Mouse (Mus musculus) spleen, postnatal 10 days (tissue): ENCODE measurements around the gene Ptprr.

Experiments used
- DNase-seq, 2 experiments: peaks; one replicate each; pipeline ENCODE4 v3.0.0; 2021 to 2022; ENCODE audit warnings: low spot score in 2 of 2

Ptprr gene

GRCm38 (mm10) chr10:116017845-116018479 lies at the start of gene Ptprr:
Ptprr (plus strand) TSS chr10:116018213.
- DNase-seq, result no peak

- no peak for DNase-seq
Measured at GRCm38 (mm10) chr10:115976345-115976744, 41.7 kb upstream of the Ptprr start.

GRCm38 (mm10) chr10:115978992-115979391 lies 39.0 kb upstream of the Ptprr start:
- no peak for DNase-seq

- DNase-seq, result no peak
Measured at GRCm38 (mm10) chr10:115980018-115980417, 38.0 kb upstream of the Ptprr start.

GRCm38 (mm10) chr10:115984308-115984707 lies 33.7 kb upstream of the Ptprr start:
- no peak for DNase-seq

GRCm38 (mm10) chr10:116001838-116002237 lies 16.2 kb upstream of the Ptprr start:
- DNase-seq, result no peak

GRCm38 (mm10) chr10:116006675-116007074 lies 11.3 kb upstream of the Ptprr start:
- no peak for DNase-seq

GRCm38 (mm10) chr10:116018480-116018891 lies 473 bp downstream of the Ptprr start:
- no peak for DNase-seq

GRCm38 (mm10) chr10:116019086-116019860 lies 1.3 kb downstream of the Ptprr start:
- DNase-seq, result no peak

- DNase-seq, result no peak
Measured at GRCm38 (mm10) chr10:116021081-116021480, 3.1 kb downstream of the Ptprr start.

GRCm38 (mm10) chr10:116038150-116038549 lies 20.1 kb downstream of the Ptprr start:
- DNase-seq, result no peak

GRCm38 (mm10) chr10:116075954-116076353 lies 57.9 kb downstream of the Ptprr start:
- DNase-seq, result no peak

GRCm38 (mm10) chr10:116078636-116079035 lies 60.6 kb downstream of the Ptprr start:
- no peak for DNase-seq

- DNase-seq, result no peak
Measured at GRCm38 (mm10) chr10:116079396-116079795, 61.4 kb downstream of the Ptprr start.

GRCm38 (mm10) chr10:116080841-116081240 lies 62.8 kb downstream of the Ptprr start:
- DNase-seq, result no peak

GRCm38 (mm10) chr10:116083965-116084364 lies 66.0 kb downstream of the Ptprr start:
- no peak for DNase-seq

- no peak for DNase-seq
Measured at GRCm38 (mm10) chr10:116096466-116096865, 78.5 kb downstream of the Ptprr start.

GRCm38 (mm10) chr10:116098470-116098869 lies 80.5 kb downstream of the Ptprr start:
- no peak for DNase-seq

- no peak for DNase-seq
Measured at GRCm38 (mm10) chr10:116108176-116108575, 90.2 kb downstream of the Ptprr start.

GRCm38 (mm10) chr10:116108730-116109129 lies 90.7 kb downstream of the Ptprr start:
- no peak for DNase-seq

GRCm38 (mm10) chr10:116112868-116113267 lies 94.9 kb downstream of the Ptprr start:
- no peak for DNase-seq

- peak in 1 of 2 experiments; percentile 14 for DNase-seq
Measured at GRCm38 (mm10) chr10:116113867-116114474, 96.0 kb downstream of the Ptprr start, which contains the start of gene 4933416C03Rik. 4933416C03Rik (minus strand) TSS chr10:116113917.
